Mouse (Mus musculus): ENCODE data around the gene Itga1. TPM values are rescaled to one million over a fixed set of nuclear protein-coding genes. Genes with fewer than 3 reads are reported as not detected.

Itga1 gene
- polyA plus RNA-seq, 2 experiments from 2014 or later: 0.18 to 0.23 TPM

- no peak for ATAC-seq
Observed at GRCm38 (mm10) chr13:115050660-115051559, 50.9 kb downstream of the Itga1 start.

GRCm38 (mm10) chr13:115042652-115043051 lies 59.1 kb downstream of the Itga1 start:
- no peak for ATAC-seq

DNA sequence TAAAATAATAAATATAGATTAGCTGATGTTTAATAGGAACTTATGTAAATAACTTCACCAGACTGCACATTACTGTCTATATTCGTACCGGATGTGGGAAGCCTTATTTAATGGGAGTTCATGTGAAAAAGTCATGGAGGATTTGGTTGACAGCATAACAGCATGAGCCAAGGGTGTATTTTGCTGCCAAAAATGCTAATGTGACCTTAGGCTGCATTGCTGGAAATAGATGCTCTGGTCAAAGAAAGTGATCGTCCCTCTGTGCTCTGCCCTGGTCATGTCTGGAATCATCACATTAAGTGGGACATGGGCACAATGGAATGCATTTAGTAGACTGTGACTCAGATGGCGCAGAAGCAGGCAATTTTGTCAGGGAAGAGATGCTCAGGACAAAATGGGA lies 64.5 kb downstream of the Itga1 start:
- ATAC-seq: no peak

GRCm38 (mm10) chr13:115035387-115035786 lies 66.4 kb downstream of the Itga1 start:
- no peak for ATAC-seq

- ATAC-seq: no peak
Observed at GRCm38 (mm10) chr13:115033135-115033534, 68.6 kb downstream of the Itga1 start.

GRCm38 (mm10) chr13:115031177-115032000 lies 70.4 kb downstream of the Itga1 start:
- no peak for ATAC-seq

DNA sequence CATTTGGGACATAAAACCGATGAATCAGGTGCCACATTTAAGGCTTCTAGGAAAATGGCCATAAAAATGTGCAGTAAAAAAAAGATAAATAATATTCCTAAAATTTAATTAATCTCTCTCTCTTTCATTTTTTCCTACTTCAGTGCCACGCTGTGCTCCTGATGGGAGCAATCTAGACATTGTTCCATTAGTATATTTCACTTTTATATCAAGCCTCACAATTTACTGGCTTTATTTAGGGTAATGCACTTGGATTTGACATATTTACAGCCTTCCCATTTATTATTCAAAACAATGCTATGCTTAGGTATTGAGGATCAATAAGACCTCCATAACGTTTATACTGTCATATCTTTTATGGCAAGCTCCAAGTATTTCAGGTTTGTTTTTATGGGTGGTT lies 76.4 kb downstream of the Itga1 start:
- no peak for ATAC-seq

- ATAC-seq: no peak
Observed at GRCm38 (mm10) chr13:115022117-115022787, 79.5 kb downstream of the Itga1 start.

DNA sequence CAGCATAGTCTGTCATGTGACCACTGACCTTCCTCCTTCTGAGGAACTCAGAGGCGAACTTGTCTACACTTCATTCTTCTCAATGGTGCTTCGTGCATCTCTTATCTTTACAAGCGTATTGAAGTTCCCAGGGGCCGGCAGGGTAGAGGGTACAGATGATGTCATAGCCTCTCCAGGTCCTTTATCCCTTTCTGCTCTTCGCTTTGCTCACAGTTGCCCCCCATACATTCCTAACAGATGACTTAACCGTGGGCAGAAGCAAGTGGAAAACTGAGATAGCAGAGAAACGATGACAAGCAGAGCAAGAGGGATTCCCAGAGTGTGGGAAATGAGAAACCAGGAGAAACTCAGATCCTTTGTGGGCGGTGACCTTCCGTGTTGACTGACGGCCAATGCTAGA lies 80.4 kb downstream of the Itga1 start:
- no peak for ATAC-seq

DNA sequence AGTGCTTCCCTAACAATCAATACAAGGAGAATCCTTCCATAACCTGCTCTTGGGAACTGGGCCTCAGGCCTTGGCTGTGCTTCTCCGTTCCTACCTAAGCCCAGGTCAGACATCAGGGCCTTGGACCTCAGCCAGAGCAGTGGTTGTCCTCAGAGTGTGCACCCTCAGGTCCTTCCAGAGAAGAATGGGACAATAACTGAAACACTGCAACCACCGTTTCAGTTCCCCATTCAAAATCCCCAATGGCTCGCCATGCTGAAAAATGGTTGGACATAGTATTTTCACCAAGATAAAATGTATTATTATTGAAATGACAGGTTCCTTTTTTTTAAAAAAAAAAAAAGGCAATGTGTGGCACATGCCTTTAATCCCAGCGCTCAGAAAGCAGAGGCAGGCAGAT lies 81.0 kb downstream of the Itga1 start:
- no peak for ATAC-seq

- ATAC-seq: no peak
Observed at GRCm38 (mm10) chr13:115017545-115017944, 84.2 kb downstream of the Itga1 start.

DNA sequence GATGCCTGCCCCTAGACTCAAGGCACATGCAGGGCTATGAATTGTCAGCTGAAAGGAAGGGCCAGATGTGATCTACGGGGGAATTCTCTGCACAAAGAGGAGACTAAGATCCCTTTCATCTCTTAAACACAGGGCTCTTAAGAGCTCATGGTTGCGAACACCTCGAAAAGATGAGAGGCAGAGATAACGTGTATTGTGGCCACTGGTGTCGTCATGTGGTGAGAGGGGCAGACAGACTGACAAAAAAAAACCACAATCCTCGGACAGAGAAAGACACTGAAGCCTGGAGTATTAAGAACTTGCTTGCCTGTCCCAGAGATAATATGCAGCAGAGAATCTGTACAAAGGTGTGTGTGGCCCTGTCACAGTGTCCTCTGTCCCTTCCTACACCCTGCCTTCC lies 90.2 kb downstream of the Itga1 start:
- ATAC-seq: no peak

GRCm38 (mm10) chr13:115006213-115006835 lies 95.4 kb downstream of the Itga1 start:
- no peak for ATAC-seq

- ATAC-seq: no peak
Observed at GRCm38 (mm10) chr13:115005342-115005741, 96.4 kb downstream of the Itga1 start.

GRCm38 (mm10) chr13:115003444-115004053 lies 98.2 kb downstream of the Itga1 start:
- no peak for ATAC-seq

GRCm38 (mm10) chr13:115002837-115003236 lies 98.9 kb downstream of the Itga1 start:
- ATAC-seq: no peak

DNA sequence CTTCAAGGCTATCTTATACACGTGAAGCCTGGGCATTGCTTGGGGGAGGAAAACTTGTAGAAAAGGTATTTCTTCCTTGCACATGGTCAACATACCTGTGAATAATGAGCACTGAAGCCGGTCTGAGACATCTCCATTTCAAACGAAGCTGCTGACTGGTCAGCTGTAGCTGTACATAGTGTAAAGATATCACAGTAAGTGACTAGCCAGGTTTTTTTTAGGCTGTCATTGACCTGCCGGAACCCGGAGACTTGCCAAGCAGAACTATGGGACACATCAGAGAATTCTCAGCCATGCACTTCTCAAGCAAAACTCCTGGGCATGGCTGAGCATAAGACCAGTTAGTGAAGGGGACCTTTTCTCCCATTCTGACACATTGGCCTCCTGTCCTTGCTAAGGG lies 99.6 kb downstream of the Itga1 start:
- ATAC-seq: no peak

- no peak for ATAC-seq
Observed at GRCm38 (mm10) chr13:114999582-114999981, 102.2 kb downstream of the Itga1 start.

DNA sequence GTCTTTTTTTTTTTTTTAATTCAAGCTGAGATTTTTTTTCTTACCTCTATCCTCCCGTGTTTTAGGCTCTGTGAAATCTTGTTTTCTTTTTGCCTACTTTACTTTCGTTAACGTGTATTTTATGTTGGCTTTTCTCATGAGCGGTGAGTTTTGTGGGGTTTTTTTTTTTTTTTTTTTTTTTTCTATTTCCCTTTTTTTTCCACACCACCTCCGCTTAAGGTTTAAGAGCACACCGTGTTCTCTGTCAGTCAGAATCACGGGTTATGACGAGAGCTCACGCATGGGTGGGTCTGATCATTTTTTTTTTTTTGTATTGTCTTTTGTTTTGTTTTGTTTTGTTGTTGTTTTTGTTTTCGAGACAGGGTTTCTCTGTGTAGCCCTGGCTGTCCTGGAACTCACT lies 103.7 kb downstream of the Itga1 start:
- no peak for ATAC-seq

DNA sequence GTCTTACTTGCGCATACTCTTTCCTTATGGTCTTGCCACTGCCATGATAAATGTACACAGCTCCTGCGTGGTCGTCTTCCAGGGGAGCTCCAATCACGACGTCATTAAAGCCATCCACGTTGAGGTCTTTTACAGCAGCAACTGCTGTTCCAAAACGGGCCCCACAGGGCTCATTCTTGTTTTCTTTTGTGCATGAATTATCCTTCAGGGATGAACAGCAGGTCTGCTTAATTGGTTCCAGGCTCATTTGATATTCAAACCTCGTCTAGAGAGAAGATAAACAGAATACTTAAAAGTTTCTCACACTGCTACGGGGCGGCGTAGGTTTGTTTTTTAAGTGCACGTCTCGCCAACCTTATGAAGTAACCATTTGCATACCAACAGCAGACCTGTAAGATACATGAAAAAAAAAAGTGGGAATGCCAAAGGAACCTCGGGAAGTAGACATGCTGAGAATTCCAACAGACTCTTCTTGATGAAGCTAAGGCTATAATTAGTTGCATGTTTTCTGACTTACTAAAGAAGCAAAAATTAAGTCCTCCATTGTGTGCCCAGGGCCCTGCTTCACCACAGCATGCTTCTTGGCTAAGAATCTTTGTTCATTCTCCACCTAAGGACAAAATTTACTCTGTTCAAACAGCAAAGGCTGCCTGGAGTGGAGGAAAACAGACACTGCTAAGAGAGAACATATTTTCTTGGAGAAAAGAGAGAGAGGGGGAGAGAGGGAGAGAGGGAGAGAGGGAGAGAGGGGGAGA lies 109.3 kb downstream of the Itga1 start:
- no peak for ATAC-seq

- ATAC-seq: no peak
Observed at GRCm38 (mm10) chr13:114987668-114988067, 114.1 kb downstream of the Itga1 start.
